10 mouse cellular contexts compared by ENCODE assay signal in the genomic region with DNA sequence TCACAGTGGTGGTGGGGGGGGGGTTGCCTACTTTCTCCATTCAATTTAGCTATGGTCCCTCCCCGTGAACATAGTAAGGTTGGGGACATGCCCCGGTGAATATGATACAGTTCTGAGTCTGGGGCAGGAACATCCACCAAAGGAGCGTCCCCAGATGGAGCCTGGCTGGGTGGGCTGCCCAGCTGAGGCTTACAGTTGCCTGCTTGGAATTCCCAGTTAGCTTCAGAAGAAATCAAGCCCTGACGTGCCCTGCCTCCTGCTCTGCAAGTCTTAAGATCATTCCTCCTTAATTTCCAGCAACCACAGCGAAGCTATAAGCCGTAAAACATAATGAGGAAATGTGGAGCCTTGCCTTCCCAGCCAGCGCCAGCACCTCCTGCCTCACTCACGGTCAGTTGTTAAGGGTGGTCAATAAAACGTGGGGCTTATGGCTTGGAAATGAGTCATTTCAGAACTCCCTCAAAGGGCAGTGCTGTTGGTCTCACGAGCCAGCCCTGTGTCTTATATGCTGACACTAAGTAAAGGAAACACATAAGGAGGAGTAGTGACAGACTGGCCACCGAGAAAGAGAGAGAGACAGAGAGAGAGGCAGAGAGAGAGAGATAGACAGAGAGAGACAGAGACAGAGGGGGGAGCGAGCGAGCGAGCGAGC. TPM values are rescaled to one million over a fixed set of nuclear protein-coding genes. Genes with fewer than 3 reads are reported as not detected.
DNase-seq lines count a peak whose midpoint lies in the region; ATAC-seq and TF ChIP-seq lines count a peak whose summit lies in the region.
"Had no signal": no experiment of that assay in that cellular context is flagged by ENCODE, and none has a peak within 500 bp of the region (broad histone marks: within the 10 kb centered on the region; RNA-seq: fewer than 3 reads in every experiment).

No protein-coding gene starts in this region.

- ATAC-seq in heart, embryonic 15.5 days (replicated peaks; ENCODE audit: insufficient number of reproducible peaks, insufficient read depth, low FRiP score, low read depth): no peak
- ATAC-seq in hindbrain, embryonic 12.5 days (ENCODE audit: low FRiP score): no peak
- no peak for ATAC-seq in midbrain, embryonic 13.5 days

- peaks cover 31% of the 10 kb centered on the region for H3K27me3 ChIP-seq in heart, embryonic 15.5 days
- peaks cover 7% of the 10 kb centered on the region; the same call in 1 of the 2 replicates for H3K27me3 ChIP-seq in hindbrain, embryonic 12.5 days
- H3K27me3 ChIP-seq in midbrain, embryonic 13.5 days: 0 out of 2 replicates have a peak, but pooled peaks cover 4% of the 10 kb centered on the region

- TF ChIP-seq CTCF in brain, embryonic 14.5 days (IDR thresholded peaks at IDR 0.05; ENCODE audit: borderline replicate concordance, extremely low read depth, insufficient read depth, insufficient read length): no peak

- intact Hi-C loops in heart, postnatal 36 days (cut with DNase I): loop anchor here (5.0 kb wide), 1 partner anchor 37 kb away; no protein-coding TSS in a partner anchor

- H3K27ac ChIP-seq in heart, embryonic 15.5 days: peak overlapping the region; percentile 58
- H3K27ac ChIP-seq in hindbrain, embryonic 12.5 days: peak overlapping the region; percentile 91
- H3K27ac ChIP-seq in midbrain, embryonic 13.5 days: peak overlapping the region; percentile 71

- DNase-seq in heart, postnatal 36 days: no peak
- DNase-seq in brain, embryonic 14.5 days (ENCODE audit: low read depth): peak; percentile 27
- no peak for DNase-seq in adrenal gland, adult 18-20 months (ENCODE audit: low spot score in 2 of 2)
- DNase-seq in B cell, adult 2 months: no peak
- DNase-seq in right cerebral cortex, adult 2 months (ENCODE audit: low spot score in 2 of 2): no peak

- H3K4me1 ChIP-seq in heart, embryonic 15.5 days (replicated peaks): peaks cover 66% of the 10 kb centered on the region
- H3K4me1 ChIP-seq in hindbrain, embryonic 12.5 days: peaks cover 75% of the 10 kb centered on the region
- peaks cover 93% of the 10 kb centered on the region for H3K4me1 ChIP-seq in midbrain, embryonic 13.5 days (replicated peaks)

- H3K4me2 ChIP-seq in heart, embryonic 15.5 days: peak overlapping the region; percentile 91
- peak overlapping the region; percentile 73 for H3K4me2 ChIP-seq in hindbrain, embryonic 12.5 days (replicated peaks)
- peak overlapping the region; percentile 65 for H3K4me2 ChIP-seq in midbrain, embryonic 13.5 days (replicated peaks)

- peak overlapping the region; percentile 29; the same call in 1 of the 2 replicates for H3K9ac ChIP-seq in heart, embryonic 15.5 days
- H3K9ac ChIP-seq in hindbrain, embryonic 12.5 days: peak overlapping the region; percentile 79
- peak overlapping the region; percentile 58 for H3K9ac ChIP-seq in midbrain, embryonic 13.5 days (replicated peaks)

- H3K9me3 ChIP-seq in heart, embryonic 15.5 days (replicated peaks): no peaks in the 10 kb centered on the region
- no peaks in the 10 kb centered on the region for H3K9me3 ChIP-seq in hindbrain, embryonic 12.5 days (replicated peaks)
- H3K9me3 ChIP-seq in midbrain, embryonic 13.5 days: no peaks in the 10 kb centered on the region

- no peak for TF ChIP-seq POLR2A in brain, embryonic 14.5 days (IDR thresholded peaks at IDR 0.05; ENCODE audit: borderline replicate concordance, extremely low read depth, insufficient read depth, insufficient read length, poor library complexity, severe bottlenecking)

- peak overlapping the region; percentile 67 for H3K4me3 ChIP-seq in heart, embryonic 15.5 days
- H3K4me3 ChIP-seq in hindbrain, embryonic 12.5 days: peak overlapping the region; percentile 74
- H3K4me3 ChIP-seq in midbrain, embryonic 13.5 days (replicated peaks): peak overlapping the region; percentile 65

- H3K36me3 ChIP-seq in heart, embryonic 15.5 days: no peaks in the 10 kb centered on the region
- H3K36me3 ChIP-seq in hindbrain, embryonic 12.5 days: no peaks in the 10 kb centered on the region
- H3K36me3 ChIP-seq in midbrain, embryonic 13.5 days: no peaks in the 10 kb centered on the region
- H3K36me3 ChIP-seq: G1E had no signal

- WGBS in heart, embryonic 15.5 days: 60% methylated on average over 15 of the region's 15 CpGs
- WGBS in hindbrain, embryonic 12.5 days: 32% methylated on average over 15 of the region's 15 CpGs
- WGBS in midbrain, embryonic 13.5 days: 35% methylated on average over 15 of the region's 15 CpGs

RNA-seq across cellular contexts. Expression of a gene that starts 0.9 kb away (rescaled TPM):
- 17.3 and 19.0 TPM in 2 replicates for polyA plus RNA-seq in heart, embryonic 15.5 days (2015; fragmentation: Nextera tagmentation; extraction: Ambion mirVana)
- 10 to 100 TPM in 1 of 2 experiments, 1 to 10 TPM in 1; 9.7 to 12.0 TPM for total RNA-seq in heart, postnatal 36 days (2021)
- 50.0 and 58.5 TPM in 2 replicates for polyA plus RNA-seq in brain, embryonic 14.5 days (2012; rRNA removed)
- polyA plus RNA-seq in hindbrain, embryonic 12.5 days (2016; fragmentation: Nextera tagmentation; extraction: Ambion mirVana): 70.9 and 76.4 TPM in 2 replicates
- polyA plus RNA-seq in midbrain, embryonic 13.5 days (2015; fragmentation: Nextera tagmentation; extraction: Ambion mirVana): 26.8 and 33.9 TPM in 2 replicates
- total RNA-seq in adrenal gland, adult 18-20 months (2021): 1 to 10 TPM; 2.3 to 3.5 TPM
- polyA plus RNA-seq: G1E had no signal

RNA-seq across cellular contexts. Expression of a gene that starts 17.0 kb away (rescaled TPM):
- 5.8 and 10.3 TPM in 2 replicates for polyA plus RNA-seq in heart, embryonic 15.5 days (2015; fragmentation: Nextera tagmentation; extraction: Ambion mirVana)
- total RNA-seq in heart, postnatal 36 days (2021): 1 to 10 TPM; 4.0 to 5.2 TPM
- polyA plus RNA-seq in brain, embryonic 14.5 days (2012; rRNA removed): 1.9 and 2.0 TPM in 2 replicates
- polyA plus RNA-seq in hindbrain, embryonic 12.5 days (2016; fragmentation: Nextera tagmentation; extraction: Ambion mirVana): 1.8 and 2.4 TPM in 2 replicates
- 1.1 and 1.2 TPM in 2 replicates for polyA plus RNA-seq in midbrain, embryonic 13.5 days (2015; fragmentation: Nextera tagmentation; extraction: Ambion mirVana)
- 10 to 100 TPM; 11.6 to 19.5 TPM for total RNA-seq in adrenal gland, adult 18-20 months (2021)

RNA-seq across cellular contexts. Expression of a gene that starts 31.6 kb away (rescaled TPM):
- polyA plus RNA-seq in heart, embryonic 15.5 days (2015; fragmentation: Nextera tagmentation; extraction: Ambion mirVana): 62.7 and 79.5 TPM in 2 replicates
- 10 to 100 TPM; 38.7 to 39.9 TPM for total RNA-seq in heart, postnatal 36 days (2021)
- polyA plus RNA-seq in brain, embryonic 14.5 days (2012; rRNA removed): 78.9 and 91.3 TPM in 2 replicates
- 107 and 117 TPM in 2 replicates for polyA plus RNA-seq in hindbrain, embryonic 12.5 days (2016; fragmentation: Nextera tagmentation; extraction: Ambion mirVana)
- polyA plus RNA-seq in midbrain, embryonic 13.5 days (2015; fragmentation: Nextera tagmentation; extraction: Ambion mirVana): 113 and 117 TPM in 2 replicates
- total RNA-seq in adrenal gland, adult 18-20 months (2021): 10 to 100 TPM; 48.8 to 49.5 TPM

RNA-seq across cellular contexts. Expression of a gene that starts 34.7 kb away (rescaled TPM):
- polyA plus RNA-seq in heart, embryonic 15.5 days (2015; fragmentation: Nextera tagmentation; extraction: Ambion mirVana): not detected in 2 replicates
- not detected for total RNA-seq in heart, postnatal 36 days (2021)
- polyA plus RNA-seq in brain, embryonic 14.5 days (2012; rRNA removed): not detected in 2 replicates
- not detected in 2 replicates for polyA plus RNA-seq in hindbrain, embryonic 12.5 days (2016; fragmentation: Nextera tagmentation; extraction: Ambion mirVana)
- polyA plus RNA-seq in midbrain, embryonic 13.5 days (2015; fragmentation: Nextera tagmentation; extraction: Ambion mirVana): not detected in 2 replicates
- not detected for total RNA-seq in adrenal gland, adult 18-20 months (2021)
- total RNA-seq: G1E had no signal
- polyA plus RNA-seq: G1E; urinary bladder, adult 2 months had no signal

RNA-seq across cellular contexts. Expression of a gene that starts 38.9 kb away (rescaled TPM):
- polyA plus RNA-seq in heart, embryonic 15.5 days (2015; fragmentation: Nextera tagmentation; extraction: Ambion mirVana): 0.57 and 0.65 TPM in 2 replicates
- total RNA-seq in heart, postnatal 36 days (2021): not detected
- polyA plus RNA-seq in brain, embryonic 14.5 days (2012; rRNA removed): 0.10 and 0.14 TPM in 2 replicates
- polyA plus RNA-seq in hindbrain, embryonic 12.5 days (2016; fragmentation: Nextera tagmentation; extraction: Ambion mirVana): 0.19 TPM in 1 of 2 replicates, not detected in the other
- 0.89 TPM in 1 of 2 replicates, not detected in the other for polyA plus RNA-seq in midbrain, embryonic 13.5 days (2015; fragmentation: Nextera tagmentation; extraction: Ambion mirVana)
- total RNA-seq in adrenal gland, adult 18-20 months (2021): not detected
- total RNA-seq: G1E had no signal
- polyA plus RNA-seq: G1E had no signal

Comparison
In these comparisons a context has a peak if more than half of its experiments do, and no peak if none do; other contexts are left out.
1. H3K9ac ChIP-seq: peak in every context shown above with its lines; median percentile 79 in hindbrain, embryonic 12.5 days; 58 in midbrain, embryonic 13.5 days; 29 in heart, embryonic 15.5 days.